8 mouse cellular contexts compared by ENCODE assay signal in the genomic region with DNA sequence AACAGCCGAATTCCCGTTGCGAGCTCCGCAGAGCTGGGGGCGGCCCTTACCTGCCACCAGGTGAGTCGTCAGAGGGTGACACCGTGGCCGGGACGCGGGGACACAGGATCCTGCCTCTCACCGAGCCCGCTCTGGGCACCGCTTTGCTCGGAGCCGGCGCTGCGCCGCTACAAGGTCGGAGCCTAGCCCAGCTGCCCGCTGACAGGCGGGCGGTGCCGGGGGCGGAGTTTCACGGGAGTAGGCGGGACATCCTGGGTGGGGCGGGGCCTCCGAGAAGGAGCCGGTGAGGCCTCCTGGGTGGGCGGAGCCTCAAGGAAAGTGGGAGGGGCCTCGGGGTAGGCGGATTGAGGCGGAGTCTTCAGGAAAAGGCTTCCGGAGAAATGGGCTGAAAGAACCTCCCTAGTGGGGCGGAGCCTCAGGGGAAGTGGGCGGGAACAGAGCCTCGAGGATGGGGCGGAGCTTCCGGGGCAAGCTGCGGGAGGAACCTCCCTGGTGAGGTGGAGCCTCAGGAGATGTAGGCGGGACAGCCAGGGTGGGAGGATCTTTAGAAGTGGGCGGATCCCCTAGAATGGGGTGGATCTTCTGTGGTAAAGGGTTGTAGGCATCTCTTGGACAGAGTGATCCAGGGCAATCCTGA. TPM values are rescaled to one million over a fixed set of nuclear protein-coding genes. Genes with fewer than 3 reads are reported as not detected.
DNase-seq lines count a peak whose midpoint lies in the region; ATAC-seq and TF ChIP-seq lines count a peak whose summit lies in the region.

Abcb9 (minus strand) TSS at position 203 of the 637 bp plus-strand sequence.

- peak; percentile 98 for DNase-seq in ES-CJ7 (ENCODE audit: low read depth, low spot score)
- DNase-seq in cerebellum, adult 11-12 months, result peak; percentile 99
- peak; percentile 94 for DNase-seq in heart, postnatal 25 days (ENCODE audit: low spot score)
- peak; percentile 95 to 97 for DNase-seq in layer of hippocampus, adult 18-20 months (ENCODE audit: low spot score in 2 of 2)
- DNase-seq in lung, adult 2 months, result peak; percentile 99
- DNase-seq in thymus, adult 18-20 months, result peak; percentile 80 to 90

- no peaks in the 10 kb centered on the region for H3K9me3 ChIP-seq in forebrain, embryonic 15.5 days

- WGBS in forebrain, embryonic 15.5 days, result 1% methylated on average over 42 of the region's 42 CpGs
- under 1% methylated on average over 42 of the region's 42 CpGs for WGBS in lung, adult 2 months

- ATAC-seq in forebrain, embryonic 15.5 days (replicated peaks), result peak; percentile 68
- peak; percentile 85 for ATAC-seq in neutrophil, adult 5-6 weeks (ENCODE audit: extremely low read depth, insufficient number of reproducible peaks, low FRiP score, poor library complexity, severe bottlenecking)

- intact Hi-C loops in heart, postnatal 25 days (cut with DNase I), result no loop called here

- H3K36me3 ChIP-seq in forebrain, embryonic 15.5 days, result no peaks in the 10 kb centered on the region

- no peak for TF ChIP-seq CTCF in lung, adult 2 months (IDR thresholded peaks at IDR 0.05; ENCODE audit: insufficient read depth, low read length)

- H3K9ac ChIP-seq in forebrain, embryonic 15.5 days (replicated peaks), result peak within 1 kb of the TSS; percentile 25

- no peak within 1 kb of the TSS for H3K27ac ChIP-seq in forebrain, embryonic 15.5 days (replicated peaks)

- peaks cover 4% of the 10 kb centered on the region; the same call in 1 of the 2 replicates for H3K27me3 ChIP-seq in forebrain, embryonic 15.5 days

- peak within 1 kb of the TSS; percentile 43 for H3K4me3 ChIP-seq in forebrain, embryonic 15.5 days
- peak within 1 kb of the TSS; percentile 54 for H3K4me3 ChIP-seq in lung, adult 2 months (replicated peaks; ENCODE audit: extremely low read depth, low read depth, low read length)

- TF ChIP-seq POLR2A in lung, adult 2 months (IDR thresholded peaks at IDR 0.05; ENCODE audit: borderline replicate concordance, extremely low read depth, low read depth, low read length), result peak; percentile 73; the same call in 1 of the 2 replicates

- H3K4me2 ChIP-seq in forebrain, embryonic 15.5 days (replicated peaks), result peak within 1 kb of the TSS; percentile 51

- H3K4me1 ChIP-seq in forebrain, embryonic 15.5 days, result peaks cover 22% of the 10 kb centered on the region
- peaks cover 5% of the 10 kb centered on the region for H3K4me1 ChIP-seq in lung, adult 2 months (ENCODE audit: control insufficient read depth, insufficient read depth, low read length)

RNA-seq across cellular contexts. Expression of gene Abcb9, which starts in this region (rescaled TPM):
- polyA plus RNA-seq in forebrain, embryonic 15.5 days (2015; fragmentation: Nextera tagmentation; extraction: Ambion mirVana), result 10.9 TPM in 2 replicates
- total RNA-seq in heart, postnatal 25 days (2021), result 1 to 10 TPM; 8.0 to 9.0 TPM
- 10 to 100 TPM; 30.6 to 33.4 TPM for total RNA-seq in layer of hippocampus, adult 18-20 months (2021)
- polyA plus RNA-seq in lung, adult 2 months (2012; rRNA removed), result 7.7 and 7.8 TPM in 2 replicates
- 0.86 and 2.0 TPM in 2 replicates for total RNA-seq in neutrophil, adult 5-6 weeks (2017)
